Mouse (Mus musculus) kidney, embryonic 15.5 days (tissue): ENCODE data around the gene Gm10974. TPM values are rescaled to one million over a fixed set of nuclear protein-coding genes. Genes with fewer than 3 reads are reported as not detected.
A peak's percentile ranks its signal among the peaks of the same experiment; 100 is the strongest.

Experiments used
- ATAC-seq: fragments of 200-750 bp; cut with Nextera tagmentation; replicated peaks from 2 replicates; pipeline ENCODE4 v1.8.0; 2017; ENCODE audit warnings: moderate TSS enrichment; ENCODE audit not compliant: low FRiP score
- H3K27ac ChIP-seq: fragments of 300-500 bp; sonication (generic); 2 replicates; pipeline ENCODE4 v1.5.1; 2015; ENCODE audit warnings: mild to moderate bottlenecking, inconsistent platforms
- H3K27me3 ChIP-seq: fragments of 300-500 bp; sonication (generic); 2 replicates; pipeline ENCODE4 v1.6.1; 2015; ENCODE audit warnings: inconsistent platforms
- H3K36me3 ChIP-seq: fragments of 300-500 bp; sonication (generic); 2 replicates; pipeline ENCODE4 v1.6.1; 2015; ENCODE audit warnings: inconsistent platforms
- H3K4me1 ChIP-seq: fragments of 300-500 bp; sonication (generic); 2 replicates; pipeline ENCODE4 v1.6.1; 2015; ENCODE audit warnings: inconsistent platforms
- H3K4me2 ChIP-seq: fragments of 300-500 bp; sonication (generic); 2 replicates; pipeline ENCODE4 v1.6.1; 2015; ENCODE audit warnings: moderate library complexity, mild to moderate bottlenecking, inconsistent platforms
- H3K4me3 ChIP-seq: fragments of 300-500 bp; sonication (generic); replicated peaks from 2 replicates; pipeline ENCODE4 v1.5.1; 2015; ENCODE audit warnings: mild to moderate bottlenecking, inconsistent platforms
- H3K9ac ChIP-seq: fragments of 300-500 bp; sonication (generic); 2 replicates; pipeline ENCODE4 v1.6.1; 2015; ENCODE audit warnings: mild to moderate bottlenecking, inconsistent platforms
- H3K9me3 ChIP-seq: fragments of 300-500 bp; sonication (generic); replicated peaks from 2 replicates; pipeline ENCODE4 v1.6.1; 2016; ENCODE audit warnings: inconsistent platforms
- WGBS: fragments of 180-500 bp; shearing (Covaris S2); methylation state at CpG from one replicate; pipeline ENCODE4 v1.1.7; 2015; ENCODE audit warnings: mixed read lengths; 5-methylcytosine and 5-hydroxymethylcytosine counted together
- polyA plus RNA-seq: library from polyadenylated mRNA; unstranded; fragments of >200 nt; fragmentation: Nextera tagmentation; extraction: Ambion mirVana; gene quantifications from 2 replicates; pipeline ENCODE4 v1.2.1, GENCODE M21; 2015

Gene Gm10974
- polyA plus RNA-seq, 1 experiment from 2014 or later = not detected

DNA sequence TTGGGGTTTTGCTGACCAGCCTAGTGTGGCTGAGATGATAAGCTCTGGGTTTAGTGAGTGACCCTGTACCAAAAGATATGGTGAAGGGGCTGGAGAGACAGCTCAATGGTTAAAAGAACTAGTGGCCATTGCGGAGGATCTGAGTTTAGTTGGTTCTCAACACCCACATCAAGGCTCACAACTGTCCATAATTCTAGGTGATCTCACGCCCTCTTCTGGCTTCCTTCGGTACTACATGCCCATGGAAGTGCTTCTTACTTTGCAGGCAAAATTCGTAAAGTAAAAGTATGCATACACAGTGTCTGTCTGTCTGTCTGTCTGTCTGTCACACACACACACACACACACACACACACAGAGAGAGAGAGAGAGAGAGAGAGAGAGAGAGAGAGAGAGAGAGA, 23.4 kb upstream of the Gm10974 start:
- Histone ChIP-seq H3K27me3 (no peaks in the 10 kb centered on the region), H3K36me3 (no peaks in the 10 kb centered on the region), H3K4me1 (peaks cover 15% of the 10 kb centered on the region), H3K27ac (no peak overlapping the region), H3K4me2 (no peak overlapping the region), H3K9ac (no peak overlapping the region), H3K4me3 (no peak overlapping the region), H3K9me3 (no peaks in the 10 kb centered on the region)
- no peak for ATAC-seq
- 46% methylated on average over 4 of the region's 4 CpGs for WGBS

GRCm38 (mm10) chr7:66342831-66343230, 22.9 kb upstream of the Gm10974 start:
- Histone ChIP-seq H3K4me2 (no peak overlapping the region), H3K4me1 (peaks cover 20% of the 10 kb centered on the region), H3K9ac (no peak overlapping the region), H3K36me3 (no peaks in the 10 kb centered on the region), H3K27ac (no peak overlapping the region), H3K27me3 (no peaks in the 10 kb centered on the region), H3K9me3 (no peaks in the 10 kb centered on the region), H3K4me3 (no peak overlapping the region)
- 61% methylated on average over 6 of the region's 6 CpGs for WGBS
- ATAC-seq = no peak

- Histone ChIP-seq H3K27me3 (no peaks in the 10 kb centered on the region), H3K4me1 (peaks cover 20% of the 10 kb centered on the region)
- no peak for ATAC-seq
Measured at GRCm38 (mm10) chr7:66343307-66343706, 22.4 kb upstream of the Gm10974 start.

DNA sequence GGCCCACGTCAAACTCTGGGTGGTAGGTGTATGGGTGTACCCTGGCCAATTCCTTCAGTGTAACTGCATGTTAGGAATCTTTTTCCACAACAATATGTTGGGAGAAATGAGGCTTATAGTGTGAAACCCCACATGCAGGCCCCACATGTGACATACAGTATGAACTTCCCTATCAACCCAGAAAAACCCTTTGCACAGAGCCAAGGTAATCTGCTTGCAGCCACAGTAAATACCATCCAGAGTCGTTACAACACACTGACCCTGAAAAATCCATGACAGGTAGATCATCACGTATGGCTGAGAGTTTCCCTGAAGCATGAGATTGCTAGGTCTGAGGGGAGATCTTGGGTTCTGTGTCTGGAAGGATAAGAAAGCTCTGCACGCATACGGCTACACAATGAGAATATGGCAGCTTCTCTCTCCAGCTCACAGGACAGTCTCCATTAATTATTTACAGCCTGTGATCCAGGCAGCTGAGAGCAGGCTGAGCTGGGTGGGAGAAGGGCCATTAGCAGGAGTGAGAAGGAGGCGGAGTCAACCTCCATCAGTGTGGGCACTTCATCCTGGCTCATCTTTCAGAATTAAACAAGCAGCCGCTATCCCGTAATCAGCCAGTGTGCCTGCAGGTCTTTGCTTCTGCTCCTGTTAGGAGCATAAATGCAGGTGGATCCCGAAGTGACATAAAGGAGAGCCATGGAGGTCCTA, 18.6 kb upstream of the Gm10974 start:
- Histone ChIP-seq H3K36me3 (no peaks in the 10 kb centered on the region), H3K27ac (no peak overlapping the region), H3K9me3 (no peaks in the 10 kb centered on the region), H3K27me3 (no peaks in the 10 kb centered on the region), H3K4me2 (peak overlapping the region; percentile 37; the same call in 1 of the 2 replicates), H3K9ac (no peak overlapping the region), H3K4me1 (peaks cover 14% of the 10 kb centered on the region), H3K4me3 (no peak overlapping the region)
- 37% methylated on average over 9 of the region's 9 CpGs for WGBS
- peak; percentile 91 for ATAC-seq

More at GRCm38 (mm10) chr7:66343307-66343706, 22.4 kb upstream of the Gm10974 start:
- H3K36me3 ChIP-seq = no peaks in the 10 kb centered on the region
- H3K4me3 ChIP-seq = no peak overlapping the region
- WGBS = 71% methylated on average over 5 of the region's 5 CpGs
- no peak overlapping the region for H3K9ac ChIP-seq
- H3K27ac ChIP-seq = no peak overlapping the region
- no peak overlapping the region for H3K4me2 ChIP-seq
- no peaks in the 10 kb centered on the region for H3K9me3 ChIP-seq

GRCm38 (mm10) chr7:66348588-66348987, 17.1 kb upstream of the Gm10974 start:
- H3K27ac ChIP-seq = no peak overlapping the region
- WGBS = 80% methylated on average over 10 of the region's 10 CpGs
- H3K9ac ChIP-seq = no peak overlapping the region
- no peak for ATAC-seq
- no peak overlapping the region for H3K4me2 ChIP-seq
- no peaks in the 10 kb centered on the region for H3K36me3 ChIP-seq
- H3K4me3 ChIP-seq = no peak overlapping the region
- no peaks in the 10 kb centered on the region for H3K27me3 ChIP-seq
- H3K4me1 ChIP-seq = peaks cover 14% of the 10 kb centered on the region
- H3K9me3 ChIP-seq = no peaks in the 10 kb centered on the region

DNA sequence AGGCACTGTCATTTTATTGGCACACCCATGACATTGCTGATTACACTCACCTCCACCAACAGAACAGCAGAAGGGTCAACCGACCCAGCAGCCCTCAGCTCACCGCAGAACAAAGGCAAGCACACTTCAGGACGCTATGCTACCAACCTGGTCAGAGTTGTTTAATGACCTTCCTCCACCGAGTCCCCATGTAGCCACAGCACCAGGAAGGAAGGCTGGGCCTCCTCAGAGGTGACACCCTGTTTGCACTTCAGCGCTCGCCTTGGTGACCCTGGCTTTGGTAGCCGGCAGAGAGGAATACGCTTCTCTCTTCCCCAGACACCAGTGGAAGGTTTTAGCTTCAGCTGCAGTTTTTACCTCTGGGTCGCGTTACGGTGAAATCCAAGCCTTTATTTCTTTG, 16.0 kb upstream of the Gm10974 start:
- no peak overlapping the region for H3K4me2 ChIP-seq
- no peak overlapping the region for H3K4me3 ChIP-seq
- ATAC-seq = no peak
- H3K9ac ChIP-seq = no peak overlapping the region
- H3K27ac ChIP-seq = no peak overlapping the region
- no peaks in the 10 kb centered on the region for H3K27me3 ChIP-seq
- H3K36me3 ChIP-seq = no peaks in the 10 kb centered on the region
- peaks cover 14% of the 10 kb centered on the region for H3K4me1 ChIP-seq
- 28% methylated on average over 11 of the region's 11 CpGs for WGBS
- H3K9me3 ChIP-seq = no peaks in the 10 kb centered on the region

GRCm38 (mm10) chr7:66351074-66351473, 14.6 kb upstream of the Gm10974 start:
- Histone ChIP-seq H3K9me3 (no peaks in the 10 kb centered on the region), H3K27me3 (no peaks in the 10 kb centered on the region), H3K36me3 (no peaks in the 10 kb centered on the region), H3K27ac (no peak overlapping the region), H3K4me1 (peaks cover 19% of the 10 kb centered on the region), H3K4me2 (no peak overlapping the region), H3K4me3 (no peak overlapping the region), H3K9ac (no peak overlapping the region)
- ATAC-seq = no peak
- 85% methylated on average over 4 of the region's 4 CpGs for WGBS

- no peak for ATAC-seq
- H3K36me3 ChIP-seq = peaks cover 5% of the 10 kb centered on the region
- H3K4me1 ChIP-seq = peaks cover 7% of the 10 kb centered on the region; the same call in 1 of the 2 replicates
- H3K4me3 ChIP-seq = no peak overlapping the region
- H3K9me3 ChIP-seq = no peaks in the 10 kb centered on the region
- H3K27me3 ChIP-seq = no peaks in the 10 kb centered on the region
- WGBS = 21% methylated on average over 3 of the region's 3 CpGs
- no peak overlapping the region for H3K27ac ChIP-seq
- H3K9ac ChIP-seq = no peak overlapping the region
- no peak overlapping the region for H3K4me2 ChIP-seq
Measured at GRCm38 (mm10) chr7:66354911-66355310, 10.8 kb upstream of the Gm10974 start.

DNA sequence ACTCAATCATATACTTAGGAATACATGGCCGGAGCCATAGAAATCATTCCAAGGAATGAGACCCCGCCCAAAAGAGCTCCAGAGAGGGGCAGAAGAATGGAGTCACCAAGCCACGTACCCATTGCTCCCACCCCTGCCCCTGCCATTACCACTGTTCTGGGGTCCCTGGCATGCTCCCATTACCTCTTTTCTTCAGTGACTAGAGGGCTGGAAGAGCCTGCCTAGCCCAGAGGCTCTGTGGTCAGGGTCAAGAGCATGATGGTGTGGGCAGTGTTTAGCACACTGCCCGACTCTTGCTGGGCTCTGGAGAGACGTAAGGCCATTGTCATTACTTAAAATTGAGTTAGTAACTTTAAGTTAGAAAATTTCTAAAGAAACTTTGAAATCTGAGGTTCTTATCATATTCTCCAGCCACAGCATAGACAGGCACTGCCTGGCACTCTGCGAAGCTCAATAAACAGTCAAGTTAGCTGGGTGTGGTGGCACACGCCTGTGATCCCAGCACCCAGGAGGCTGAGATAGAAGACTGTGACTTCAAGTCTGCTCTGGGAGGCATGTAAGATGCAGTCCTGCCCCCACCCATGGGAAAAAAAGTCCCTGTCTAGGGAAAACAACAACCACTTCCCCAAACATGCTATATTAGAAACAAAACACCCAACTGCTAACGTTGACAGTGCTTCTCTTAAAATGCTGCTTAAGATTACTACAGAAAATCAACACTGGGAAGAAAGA, 9.7 kb upstream of the Gm10974 start:
- peaks cover 5% of the 10 kb centered on the region; the same call in 1 of the 2 replicates for H3K4me1 ChIP-seq
- no peaks in the 10 kb centered on the region for H3K27me3 ChIP-seq
- ATAC-seq = no peak
- WGBS = 89% methylated on average over 8 of the region's 8 CpGs
- H3K4me3 ChIP-seq = no peak overlapping the region
- H3K36me3 ChIP-seq = peaks cover 13% of the 10 kb centered on the region
- no peak overlapping the region for H3K4me2 ChIP-seq
- H3K9me3 ChIP-seq = no peaks in the 10 kb centered on the region
- H3K9ac ChIP-seq = no peak overlapping the region
- no peak overlapping the region for H3K27ac ChIP-seq

GRCm38 (mm10) chr7:66358461-66358860, 7.2 kb upstream of the Gm10974 start:
- H3K27me3 ChIP-seq = no peaks in the 10 kb centered on the region
- no peak overlapping the region for H3K4me2 ChIP-seq
- WGBS = 93% methylated on average over 3 of the region's 3 CpGs
- no peak for ATAC-seq
- H3K27ac ChIP-seq = no peak overlapping the region
- H3K4me1 ChIP-seq = peaks cover 5% of the 10 kb centered on the region; the same call in 1 of the 2 replicates
- H3K9ac ChIP-seq = no peak overlapping the region
- H3K9me3 ChIP-seq = peaks cover 6% of the 10 kb centered on the region; the same call in 1 of the 2 replicates
- H3K36me3 ChIP-seq = peaks cover 13% of the 10 kb centered on the region
- H3K4me3 ChIP-seq = no peak overlapping the region

DNA sequence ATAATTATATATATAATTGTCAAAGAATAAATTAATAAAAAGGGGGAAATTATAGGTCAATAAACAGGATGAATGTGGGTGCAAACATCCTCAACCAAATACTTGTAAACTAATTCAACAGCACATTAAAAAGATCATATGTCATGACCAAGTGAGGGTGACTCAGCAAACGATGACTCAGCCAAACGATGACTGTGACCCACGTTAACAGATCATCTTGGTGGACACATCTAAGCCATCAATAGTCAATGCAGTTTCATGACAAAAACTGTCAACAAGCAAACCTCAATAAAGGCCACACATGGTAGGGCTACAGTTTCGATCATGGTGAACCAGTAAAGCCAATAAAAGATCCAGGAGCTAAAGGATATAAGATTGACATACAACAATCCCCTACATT, 6.7 kb upstream of the Gm10974 start:
- 83% methylated on average over 4 of the region's 4 CpGs for WGBS
- H3K4me2 ChIP-seq = no peak overlapping the region
- no peak for ATAC-seq

GRCm38 (mm10) chr7:66364491-66364890, 1.2 kb upstream of the Gm10974 start:
- no peak for ATAC-seq
- WGBS = 96% methylated on average over 11 of the region's 11 CpGs

More for the DNA sequence above, 6.7 kb upstream of the Gm10974 start:
- no peaks in the 10 kb centered on the region for H3K27me3 ChIP-seq
- peaks cover 5% of the 10 kb centered on the region; the same call in 1 of the 2 replicates for H3K4me1 ChIP-seq
- no peak overlapping the region for H3K27ac ChIP-seq
- H3K9ac ChIP-seq = no peak overlapping the region
- H3K36me3 ChIP-seq = peaks cover 13% of the 10 kb centered on the region
- peaks cover 6% of the 10 kb centered on the region; the same call in 1 of the 2 replicates for H3K9me3 ChIP-seq
- no peak overlapping the region for H3K4me3 ChIP-seq

More at GRCm38 (mm10) chr7:66364491-66364890, 1.2 kb upstream of the Gm10974 start:
- peaks cover 9% of the 10 kb centered on the region for H3K4me1 ChIP-seq
- H3K4me2 ChIP-seq = no peak overlapping the region
- peaks cover 6% of the 10 kb centered on the region; the same call in 1 of the 2 replicates for H3K9me3 ChIP-seq
- no peaks in the 10 kb centered on the region for H3K27me3 ChIP-seq
- no peak overlapping the region for H3K9ac ChIP-seq
- H3K27ac ChIP-seq = no peak overlapping the region
- H3K4me3 ChIP-seq = no peak overlapping the region
- H3K36me3 ChIP-seq = peaks cover 12% of the 10 kb centered on the region
